Mouse (Mus musculus) left cerebral cortex, adult 2 months (tissue): ENCODE measurements around the gene Rsph9. TPM values are rescaled to one million over a fixed set of nuclear protein-coding genes. Genes with fewer than 3 reads are reported as not detected.

Experiments
- DNase-seq, 2 experiments: peaks; one replicate each; pipeline ENCODE4 v3.0.0; 2021 to 2022; ENCODE audit warnings: low spot score in 2 of 2, mixed read lengths in 1 of 2; ENCODE audit errors: extremely low spot score in 1 of 2
- H3K27ac ChIP-seq: fragments of 200-600 bp; 2 replicates; pipeline ENCODE4 v1.8.1; 2022
- H3K4me3 ChIP-seq: fragments of 200-600 bp; 2 replicates; pipeline ENCODE4 v1.8.1; 2022
- CTCF ChIP-seq: fragments of 200-600 bp; IDR thresholded peaks from 2 replicates; pipeline ENCODE4 v1.8.1; 2022; ENCODE audit warnings: antibody characterized with exemption, mild to moderate bottlenecking, moderate library complexity
- intact Hi-C: fragments of 180-260 bp; cut with DNase I; formaldehyde crosslinking; loops from one replicate; pipeline ENCODE4 v1.15.1; 2025
- total RNA-seq, 2 experiments: library from RNA; stranded (reverse); gene quantifications; 2 replicates each; pipeline ENCODE4 v1.2.3; 2021

The Rsph9 gene
- total RNA-seq, 2 experiments from 2014 or later = 21.7 to 22.0 TPM

DNA sequence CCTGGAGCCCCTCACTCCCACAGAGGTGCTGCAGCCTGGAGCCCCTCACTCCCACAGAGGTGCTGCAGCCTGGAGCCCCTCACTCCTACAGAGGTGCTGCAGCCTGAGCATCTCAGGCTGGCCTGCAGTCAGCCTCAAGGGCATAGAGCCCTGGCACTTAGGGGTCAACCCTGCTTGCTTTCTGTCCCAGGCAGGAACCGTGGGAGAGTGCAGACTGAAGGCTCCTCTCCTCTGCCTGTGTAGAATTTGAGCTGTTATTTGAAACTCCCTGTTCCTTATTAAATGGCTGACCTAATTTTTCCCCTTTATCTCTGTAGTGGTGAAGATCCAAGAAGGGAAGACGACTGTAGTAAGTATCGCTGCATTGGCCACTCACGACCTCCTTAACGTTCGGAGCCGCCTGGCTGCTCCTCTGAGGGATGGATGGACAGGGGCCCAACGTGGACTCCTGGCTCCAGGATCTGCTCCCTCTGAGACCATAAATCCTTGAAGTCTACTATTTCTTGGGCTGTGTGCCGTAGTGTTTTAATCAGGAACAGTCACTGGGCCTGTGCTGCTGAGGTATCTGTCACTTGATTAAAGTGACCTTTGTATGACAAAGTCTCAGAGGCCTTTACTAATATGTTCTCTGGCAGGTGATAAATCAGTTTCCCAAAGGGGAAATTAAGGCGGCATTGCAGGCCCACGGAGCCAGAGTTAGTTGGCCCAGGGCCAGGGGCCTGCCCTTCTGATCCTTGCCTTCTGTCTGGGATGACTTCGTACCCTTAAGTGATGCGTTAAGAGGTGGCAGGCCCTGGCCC is 26.2 kb downstream of the Rsph9 start:
- TF ChIP-seq CTCF = no peak
- Histone ChIP-seq H3K27ac (no peak overlapping the region), H3K4me3 (no peak overlapping the region)
- no peak for DNase-seq
- intact Hi-C loops = loop anchor here (5.0 kb wide), 1 partner anchor 86 kb away; the partner anchor contains the start of gene Vegfa

DNA sequence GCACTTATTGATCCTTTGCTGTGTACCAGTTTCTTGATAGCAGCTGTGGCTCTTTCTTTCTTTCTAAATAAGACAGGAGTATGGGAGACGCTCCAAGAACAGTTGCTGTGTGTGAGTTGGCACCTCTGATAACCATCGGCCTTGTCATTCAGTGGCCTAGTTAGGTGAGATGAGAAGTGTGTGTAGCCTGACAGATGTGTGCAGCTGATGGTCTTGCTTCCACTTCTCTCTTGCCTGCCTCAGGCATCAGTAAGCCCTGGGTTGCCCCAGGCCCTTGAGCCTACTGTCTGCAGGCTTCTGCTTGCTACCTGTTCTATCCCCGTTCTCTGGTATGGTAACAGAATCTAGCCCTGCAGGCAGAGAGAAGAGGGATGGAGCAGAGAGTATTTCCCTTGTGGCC is 27.1 kb downstream of the Rsph9 start:
- intact Hi-C loops = loop anchor here (5.0 kb wide), 1 partner anchor 85 kb away; the partner anchor contains the start of gene Vegfa
- no peak overlapping the region for H3K4me3 ChIP-seq
- no peak for DNase-seq
- no peak for TF ChIP-seq CTCF
- no peak overlapping the region for H3K27ac ChIP-seq

DNA sequence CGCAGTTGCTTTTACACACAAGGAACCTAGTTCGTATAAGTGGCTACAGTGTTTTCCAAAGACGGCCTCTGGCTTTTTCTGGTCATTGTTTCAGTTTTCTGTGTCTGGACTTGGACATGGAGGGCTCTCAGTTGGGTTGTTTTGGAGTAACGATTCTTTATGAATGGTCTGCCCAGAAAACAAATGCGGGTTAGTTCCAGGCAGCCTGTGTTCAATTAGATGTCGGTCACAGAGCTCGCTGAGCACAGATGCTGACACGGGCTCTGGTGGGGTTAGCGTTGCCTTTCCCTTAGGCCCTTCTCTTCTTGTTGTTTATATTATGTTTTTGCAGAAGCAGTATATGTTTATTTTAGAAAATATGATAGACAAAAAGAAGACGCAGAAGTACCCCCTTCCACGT is 27.9 kb downstream of the Rsph9 start:
- Histone ChIP-seq H3K4me3 (no peak overlapping the region), H3K27ac (no peak overlapping the region)
- intact Hi-C loops = loop anchor here (5.0 kb wide), 1 partner anchor 84 kb away; the partner anchor contains the start of gene Vegfa
- no peak for DNase-seq
- no peak for TF ChIP-seq CTCF

DNA sequence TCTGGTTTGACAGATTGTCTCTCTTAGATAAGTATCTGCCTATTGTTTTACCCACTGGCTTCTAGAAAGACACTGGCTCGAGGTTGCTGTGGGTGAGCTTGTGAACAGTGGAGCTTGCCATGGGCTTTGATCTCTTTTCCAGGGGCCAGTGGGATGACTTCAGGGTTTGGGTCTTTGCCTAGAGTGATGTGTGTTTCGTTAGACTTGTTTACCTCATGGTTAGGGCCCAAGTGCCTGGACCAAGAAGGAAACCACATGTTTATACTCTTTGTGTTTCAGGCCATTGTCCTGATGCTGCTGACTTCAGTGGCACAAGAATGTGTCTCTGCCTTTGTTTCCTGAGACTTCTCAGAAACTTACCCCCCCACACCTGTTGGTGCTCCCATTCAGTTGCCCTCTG is 28.5 kb downstream of the Rsph9 start:
- intact Hi-C loops = loop anchor here (5.0 kb wide), 1 partner anchor 83 kb away; the partner anchor contains the start of gene Vegfa
- no peak for DNase-seq
- no peak overlapping the region for H3K4me3 ChIP-seq
- no peak for TF ChIP-seq CTCF
- H3K27ac ChIP-seq = no peak overlapping the region

DNA sequence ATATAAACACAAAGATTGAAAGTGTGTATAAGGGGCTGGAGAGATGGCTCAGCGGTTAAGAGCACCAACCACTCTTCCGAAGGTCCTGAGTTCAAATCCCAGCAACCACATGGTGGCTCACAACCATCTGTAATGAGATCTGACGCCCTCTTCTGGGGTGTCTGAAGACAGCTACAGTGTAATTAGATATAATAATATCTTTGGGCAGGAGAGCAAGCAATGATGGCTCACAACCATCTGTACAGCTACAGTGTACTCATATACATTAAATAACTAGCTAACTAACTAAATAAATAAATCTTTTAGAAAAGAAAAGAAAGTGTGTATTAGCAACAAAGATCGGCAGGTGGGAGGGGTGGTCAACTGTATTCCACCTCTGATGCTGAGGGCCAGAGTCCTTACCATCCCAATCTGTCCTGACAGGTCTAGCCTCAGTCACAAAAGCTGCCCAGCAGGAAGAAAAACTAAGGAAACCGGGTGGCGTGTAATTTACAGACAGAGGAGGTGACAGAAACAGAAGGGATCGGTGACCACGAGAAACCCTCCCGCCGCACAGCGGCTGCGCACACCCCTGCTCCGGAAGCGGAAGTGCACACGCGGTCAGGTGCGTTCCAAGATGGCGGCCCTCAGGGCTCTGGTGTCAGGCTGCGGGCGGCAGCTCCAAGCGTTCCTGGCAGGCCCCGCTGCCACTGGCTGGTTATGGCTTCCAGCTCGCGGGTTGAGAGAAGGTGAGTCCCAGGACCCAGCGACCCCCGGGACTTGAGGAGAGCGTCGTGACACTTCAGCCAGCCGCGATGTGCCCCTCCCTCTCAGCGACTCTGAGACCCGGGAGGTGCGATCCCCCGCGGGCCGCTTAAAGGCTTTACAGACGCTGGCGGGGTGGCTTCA is 33.4 kb downstream of the Rsph9 start, which contains the start of gene Mrps18a:
Gene Mrps18a (plus strand): TSS at position 585 of the 888 bp plus-strand sequence.
- Histone ChIP-seq H3K27ac (peak within 1 kb of the TSS; percentile 82), H3K4me3 (peak within 1 kb of the TSS; percentile 90)
- TF ChIP-seq CTCF = peak; percentile 8
- DNase-seq = peak; percentile 83 to 84
- intact Hi-C loops = no loop called here

DNA sequence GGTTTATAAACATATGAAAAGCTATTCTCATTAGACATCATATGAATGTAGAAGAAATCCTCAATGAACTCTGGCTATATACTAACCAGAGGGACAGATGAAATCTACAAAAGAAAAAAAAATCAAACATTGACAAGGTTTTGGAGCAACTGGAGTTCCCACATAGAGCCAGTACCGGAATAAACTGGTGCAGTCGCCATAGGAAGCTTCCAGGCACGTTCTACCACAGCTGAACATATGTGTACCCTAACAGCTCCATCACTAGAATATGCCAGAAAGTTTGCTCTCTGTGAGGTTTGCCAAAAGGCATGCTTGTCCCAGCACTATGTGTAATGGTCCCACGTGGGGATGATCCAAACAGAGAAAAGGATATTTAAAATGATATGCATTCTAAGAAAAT is 35.7 kb downstream of the Rsph9 start:
- intact Hi-C loops = no loop called here
- Histone ChIP-seq H3K27ac (no peak overlapping the region), H3K4me3 (no peak overlapping the region)
- no peak for TF ChIP-seq CTCF
- DNase-seq = no peak

DNA sequence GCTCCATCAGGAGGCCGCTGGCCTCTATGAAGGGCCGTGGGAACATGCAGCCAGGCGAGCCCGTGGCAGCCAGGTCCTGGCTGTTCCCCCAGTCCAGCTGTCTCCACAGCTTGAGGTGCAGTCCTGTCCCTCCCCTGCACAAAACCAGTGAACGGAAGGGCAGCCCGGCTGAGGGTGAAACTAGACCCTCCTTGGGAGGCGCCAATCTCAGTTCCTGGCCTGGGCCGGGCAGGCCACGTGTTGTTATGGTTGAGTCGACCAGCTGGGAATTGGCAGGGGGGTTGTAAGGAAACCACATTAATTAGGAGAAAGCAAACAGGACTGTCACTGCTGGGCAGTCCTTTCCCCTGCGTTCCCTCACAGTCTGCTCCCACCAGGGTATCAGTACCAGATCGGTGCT is 39.5 kb downstream of the Rsph9 start:
- intact Hi-C loops = no loop called here
- no peak for TF ChIP-seq CTCF
- no peak for DNase-seq
- H3K27ac ChIP-seq = no peak overlapping the region
- no peak overlapping the region for H3K4me3 ChIP-seq

DNA sequence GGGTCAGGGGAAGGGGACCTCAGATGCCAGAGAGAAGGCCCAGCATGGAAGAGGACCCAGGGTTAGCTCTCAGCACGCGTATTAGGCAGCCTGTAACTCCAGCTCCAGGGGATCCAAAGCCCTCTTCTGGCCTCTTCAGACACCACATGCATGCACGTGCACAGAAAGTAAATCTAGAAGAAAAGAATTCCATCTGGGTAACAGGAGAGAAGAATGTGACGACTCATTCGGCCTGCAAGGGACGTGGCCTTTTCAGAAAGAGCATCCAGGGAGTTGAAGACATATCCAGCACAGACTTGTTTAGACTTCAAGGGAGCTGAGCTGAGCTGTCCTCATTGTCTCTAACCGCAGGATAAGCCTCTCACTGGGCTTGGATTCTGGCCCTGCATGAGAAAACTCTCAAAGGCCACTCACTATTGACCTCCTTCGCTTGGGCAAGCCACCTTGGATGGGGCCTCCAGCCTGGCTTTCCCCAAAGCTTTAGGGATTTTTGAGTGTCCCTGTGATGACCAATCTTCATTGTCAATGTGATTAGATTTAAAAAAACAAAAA is 41.3 kb downstream of the Rsph9 start:
- intact Hi-C loops = no loop called here

DNA sequence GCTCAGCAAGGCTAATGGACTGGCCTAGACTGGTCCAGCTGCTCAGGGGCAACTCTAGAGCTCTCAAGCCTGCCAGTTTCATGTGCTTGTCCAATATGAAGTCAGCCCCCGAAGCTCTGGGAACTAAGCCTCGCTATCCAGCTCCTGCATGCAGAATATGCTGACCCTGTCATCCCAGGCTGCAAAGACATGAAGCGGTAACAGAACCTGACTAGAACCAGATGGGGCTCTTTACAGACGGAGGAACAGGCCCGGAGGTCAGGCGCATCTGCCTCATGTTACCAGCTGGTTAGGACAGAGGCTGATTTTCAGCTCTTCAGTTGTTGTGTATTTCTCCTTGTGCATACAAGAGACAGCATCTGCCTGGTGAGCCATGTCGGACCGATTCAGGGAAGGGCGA is 42.1 kb downstream of the Rsph9 start:
- no peak for DNase-seq
- intact Hi-C loops = no loop called here
- H3K4me3 ChIP-seq = no peak overlapping the region
- TF ChIP-seq CTCF = no peak
- H3K27ac ChIP-seq = no peak overlapping the region

More for the DNA sequence above, 41.3 kb downstream of the Rsph9 start:
- Histone ChIP-seq H3K4me3 (no peak overlapping the region), H3K27ac (no peak overlapping the region)
- TF ChIP-seq CTCF = no peak; the same call in 1 of the 2 replicates
- DNase-seq = no peak

DNA sequence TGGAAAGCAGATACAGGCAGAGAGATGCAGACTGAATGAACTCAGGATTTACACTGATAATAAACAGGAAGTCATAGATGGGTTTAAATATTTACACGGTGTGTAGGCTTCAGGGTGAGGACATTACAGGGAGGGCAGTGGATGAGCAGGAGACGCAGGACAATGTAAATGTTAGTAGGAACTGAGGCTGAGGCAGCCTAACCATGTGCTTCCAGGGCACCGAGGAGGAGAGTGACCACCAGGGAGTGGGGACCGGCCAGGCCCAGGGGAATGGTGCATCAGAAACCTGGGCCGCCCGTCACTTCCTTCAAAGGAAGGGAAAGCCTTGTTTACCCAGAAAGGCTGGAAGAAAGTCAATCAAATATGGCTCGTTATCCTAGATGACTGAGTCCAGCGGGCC is 45.5 kb downstream of the Rsph9 start:
- no peak for DNase-seq
- intact Hi-C loops = no loop called here
- H3K4me3 ChIP-seq = no peak overlapping the region
- no peak overlapping the region for H3K27ac ChIP-seq
- no peak for TF ChIP-seq CTCF

DNA sequence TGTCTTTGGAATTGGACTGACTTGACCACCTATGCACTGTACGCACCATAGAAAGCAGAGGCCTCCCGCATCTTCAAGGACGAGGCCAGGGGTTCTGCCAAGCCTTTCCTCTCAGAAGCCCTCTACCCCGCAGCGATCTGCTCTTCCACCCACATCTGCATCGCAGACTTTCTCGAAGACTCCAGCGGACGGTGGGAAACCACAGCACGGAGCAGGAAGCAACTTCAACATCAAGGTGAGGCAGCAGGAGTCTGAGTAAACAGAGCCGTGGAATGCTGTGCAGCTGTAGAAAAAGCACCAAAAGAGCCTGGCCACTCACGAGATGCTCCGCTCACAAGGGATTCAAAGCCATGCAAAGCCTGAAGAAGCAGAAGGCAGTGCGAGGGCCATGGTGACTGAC is 52.1 kb downstream of the Rsph9 start:
- intact Hi-C loops = no loop called here
- no peak for DNase-seq
- Histone ChIP-seq H3K27ac (no peak overlapping the region), H3K4me3 (no peak overlapping the region)
- no peak for TF ChIP-seq CTCF

DNA sequence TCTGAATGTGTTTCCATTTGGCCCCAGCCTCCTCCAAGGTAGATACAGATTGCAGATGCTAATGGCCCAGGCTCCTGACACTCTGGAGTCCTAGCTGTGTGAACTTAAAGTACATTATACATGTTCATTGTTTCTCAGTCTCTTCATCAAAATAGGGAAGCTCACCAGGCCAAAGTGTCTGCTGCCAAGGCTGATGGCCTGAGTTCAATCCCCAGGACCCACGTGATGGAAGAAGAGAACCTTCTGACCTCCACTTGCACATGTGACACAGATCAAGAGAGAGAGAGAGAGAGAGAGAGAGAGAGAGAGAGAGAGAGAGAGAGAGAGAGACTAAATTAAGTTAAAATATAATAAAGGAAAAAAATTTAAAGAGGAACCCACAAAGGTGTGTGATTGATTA is 52.7 kb downstream of the Rsph9 start:
- no peak overlapping the region for H3K4me3 ChIP-seq
- no peak for TF ChIP-seq CTCF
- no peak overlapping the region for H3K27ac ChIP-seq
- DNase-seq = no peak
- intact Hi-C loops = no loop called here
